Mouse (Mus musculus): ENCODE data around the gene Nphp1.

Gene Nphp1

DNA sequence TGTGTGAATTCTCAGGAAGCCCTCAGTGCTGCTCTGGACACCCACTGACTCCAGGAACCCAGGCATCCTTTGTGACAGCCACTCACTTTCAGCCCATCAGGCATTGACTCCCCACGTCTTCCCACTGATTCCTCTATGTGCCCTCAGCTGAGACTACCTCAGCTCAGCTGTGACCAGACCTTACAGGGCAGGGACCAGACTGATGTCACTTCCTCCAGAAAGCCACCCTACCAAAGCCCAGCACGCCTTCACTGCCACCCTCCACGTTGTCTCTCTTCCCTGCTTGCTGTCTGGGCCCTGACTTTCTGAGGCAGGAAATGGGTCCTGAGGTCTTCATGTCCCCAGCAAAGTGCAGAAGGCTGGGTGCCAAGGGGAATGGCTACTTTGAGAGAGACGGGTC lies 65.5 kb downstream of the Nphp1 start:
- ChIA-PET POLR2A (no interaction called here), CTCF (no interaction called here)

DNA sequence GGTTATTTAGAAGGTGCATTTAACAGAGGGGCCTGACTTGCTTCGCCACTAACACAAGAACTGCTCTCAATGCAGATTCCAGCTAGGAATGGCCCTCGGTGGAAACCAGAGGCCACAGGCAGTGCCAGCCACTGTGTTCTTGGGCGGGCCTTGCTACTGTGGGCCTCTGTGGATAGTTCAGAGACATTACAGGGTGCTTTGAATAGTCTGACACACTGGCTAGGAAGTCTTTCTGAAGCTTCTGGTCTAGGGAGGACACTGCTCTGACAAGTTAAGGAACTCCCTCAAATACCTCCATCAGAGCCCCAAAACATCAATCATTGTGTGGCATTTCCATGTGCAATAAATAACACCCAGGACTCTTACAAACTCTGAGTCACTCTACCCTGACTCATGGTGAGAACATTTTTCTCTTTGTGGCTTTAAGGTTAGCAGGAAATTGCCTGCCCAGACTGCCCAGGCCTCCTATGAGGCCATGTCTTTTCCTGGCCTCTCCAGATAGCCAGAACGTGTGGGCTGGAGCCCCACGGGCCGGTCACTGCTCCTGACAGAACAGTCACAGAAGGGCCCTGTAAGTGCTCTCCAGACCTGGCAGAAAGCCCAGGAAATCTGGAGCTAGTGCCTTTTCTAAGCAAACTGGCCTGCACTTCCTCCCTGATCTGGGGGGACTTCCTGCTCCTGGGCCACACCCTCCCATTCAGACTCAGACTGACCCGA lies 66.4 kb downstream of the Nphp1 start:
- ChIA-PET POLR2A (no interaction called here), CTCF (no interaction called here)

DNA sequence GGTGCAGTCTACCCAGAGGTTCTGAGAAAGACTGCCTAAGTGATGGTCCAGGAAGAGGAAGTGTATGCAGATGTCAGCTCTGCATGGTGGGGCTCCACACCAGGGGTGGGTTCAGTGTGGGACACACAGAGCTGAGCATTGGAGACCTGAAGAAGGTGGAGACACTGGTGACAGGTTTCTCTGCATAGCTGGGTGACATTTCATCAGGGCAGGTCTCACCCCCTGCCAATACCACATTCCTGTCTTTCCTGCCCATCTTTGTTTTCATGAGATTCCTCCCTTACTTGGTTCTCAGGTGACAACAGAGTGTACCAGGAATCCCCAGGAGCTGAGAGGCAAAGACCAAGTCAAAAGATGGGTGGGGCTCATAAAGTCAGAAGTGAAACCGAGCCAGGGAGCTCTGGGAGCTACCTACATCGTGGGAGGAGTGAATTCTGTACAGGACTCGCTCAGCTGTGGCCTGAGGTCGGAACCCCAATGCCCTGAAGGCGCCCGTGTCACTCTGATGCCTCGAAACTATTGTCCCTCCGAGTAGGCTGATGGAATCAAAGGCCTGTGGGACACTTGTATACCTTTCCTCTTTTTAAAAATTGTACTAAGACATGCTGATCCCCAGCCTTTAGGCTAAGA lies 69.7 kb downstream of the Nphp1 start:
- CTCF ChIA-PET = interaction anchor here in 2 of 4 experiments (0.5 to 0.7 kb wide), 2 partner anchors 23 to 1304 kb away, joined by 3 read pairs; no protein-coding TSS in a partner anchor
- POLR2A ChIA-PET = interaction anchor here in 1 of 4 experiments (0.8 kb wide), 1 partner anchor 492 kb away, joined by 3 read pairs; no protein-coding TSS in a partner anchor

DNA sequence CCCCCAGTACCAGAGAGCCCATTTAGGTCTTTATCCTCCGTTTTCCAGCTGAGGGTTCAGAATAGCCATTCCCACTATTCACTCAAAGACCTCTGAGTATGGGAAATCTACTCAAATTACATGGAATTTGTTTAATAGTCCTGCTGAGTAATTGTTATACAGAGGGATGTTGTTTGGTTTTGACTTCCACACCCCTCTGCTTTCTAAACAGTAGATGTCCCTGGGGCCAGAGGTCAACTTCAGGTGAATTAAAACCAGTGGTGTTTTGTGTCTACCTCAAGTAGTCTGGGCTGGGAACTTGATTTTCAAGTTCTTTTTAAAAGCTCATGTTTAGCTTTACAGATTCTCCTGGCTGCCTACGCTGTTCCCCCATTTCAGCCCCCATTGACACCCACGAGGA lies 74.0 kb downstream of the Nphp1 start:
- CTCF ChIA-PET = interaction anchor here in 3 of 4 experiments (0.6 to 1.7 kb wide), 4 partner anchors 31 to 214 kb away, joined by 4 to 8 read pairs (median 4); no protein-coding TSS in a partner anchor
- POLR2A ChIA-PET = interaction anchor here in 2 of 4 experiments (0.6 to 1.1 kb wide), 6 partner anchors 9 to 232 kb away, joined by 3 read pairs; partner anchors contain the start of gene Mall (in 1 of the 2)

DNA sequence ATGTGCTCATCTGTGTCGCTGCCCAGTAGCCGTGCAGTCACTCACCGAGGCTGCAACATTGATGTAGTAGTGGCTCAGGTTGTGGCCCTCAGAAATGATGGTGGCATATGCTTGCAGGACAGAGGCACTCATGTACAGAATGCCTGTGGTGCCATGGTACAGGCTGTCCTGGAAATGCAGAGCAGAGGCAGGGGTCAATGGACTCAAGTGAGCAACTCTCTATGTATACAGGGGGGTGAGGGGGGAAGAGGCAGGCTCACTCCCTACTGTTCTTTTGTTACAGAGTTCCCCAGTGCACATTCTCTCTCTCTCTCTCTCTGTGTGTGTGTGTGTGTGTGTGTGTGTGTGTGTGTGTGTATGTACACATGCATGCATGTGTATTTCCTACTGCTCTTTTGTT lies 79.9 kb downstream of the Nphp1 start:
- CTCF ChIA-PET = no interaction called here
- POLR2A ChIA-PET = interaction anchor here in 1 of 4 experiments (1.3 kb wide), 1 partner anchor 17 kb away, joined by 3 read pairs; no protein-coding TSS in a partner anchor

DNA sequence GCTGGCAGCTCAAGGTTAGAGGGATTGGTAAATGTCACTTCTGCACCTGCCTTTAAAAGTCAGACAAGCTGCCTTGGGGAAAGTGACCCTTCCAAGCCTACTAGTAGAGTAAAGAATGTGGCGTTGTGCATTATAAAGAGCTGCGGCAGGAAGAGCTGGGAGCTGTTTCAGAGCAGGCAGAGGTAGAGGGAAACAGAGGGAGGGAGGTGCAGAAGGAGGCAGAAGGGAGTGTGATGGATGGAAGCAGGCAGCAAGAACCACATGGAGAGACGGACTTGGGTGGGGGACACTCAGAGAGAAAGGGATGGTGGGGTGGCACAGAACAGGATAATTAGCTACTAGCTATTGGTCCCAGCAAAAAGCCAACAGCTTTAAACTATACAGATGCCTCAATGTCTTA lies 80.6 kb downstream of the Nphp1 start:
- CTCF ChIA-PET = no interaction called here

DNA sequence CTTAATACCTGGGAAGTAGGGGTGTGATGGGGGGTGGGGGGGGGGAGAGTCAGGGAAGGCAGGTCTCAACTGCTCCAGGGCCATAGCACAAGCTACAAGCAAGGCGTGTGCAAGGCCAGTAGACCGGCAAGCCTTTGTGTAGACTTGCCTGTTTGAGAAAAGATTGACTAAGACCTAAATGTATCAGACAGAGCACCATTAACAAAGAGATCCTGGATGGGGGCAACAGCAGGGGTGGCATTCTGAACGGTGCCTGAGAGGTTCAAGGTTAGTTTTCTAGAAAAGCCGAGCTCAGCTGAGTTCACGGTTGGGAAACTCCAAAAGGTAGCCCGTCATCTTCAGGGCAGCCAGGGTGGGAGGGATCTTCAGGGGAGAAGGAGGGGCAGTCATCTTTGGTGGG lies 83.4 kb downstream of the Nphp1 start:
- CTCF ChIA-PET = interaction anchor here in 1 of 4 experiments (0.5 to 1.4 kb wide), 3 partner anchors 22 to 707 kb away, joined by 3 to 4 read pairs (median 3); no protein-coding TSS in a partner anchor
- POLR2A ChIA-PET = interaction anchor here in 1 of 4 experiments (1.1 to 1.2 kb wide), 3 partner anchors 10 to 24 kb away, joined by 3 to 8 read pairs (median 3); partner anchors contain the start of gene Mall

More for the DNA sequence above, 80.6 kb downstream of the Nphp1 start:
- POLR2A ChIA-PET = interaction anchor here in 1 of 4 experiments (0.8 to 1.3 kb wide), 2 partner anchors 18 to 24 kb away, joined by 3 read pairs; no protein-coding TSS in a partner anchor

Data from embryonic stem cell, embryonic (primary cell).